8 mouse cellular contexts compared by ENCODE assay signal in genomic region chr11:115382891-115383290, GRCm38 (mm10). TPM values are rescaled to one million over a fixed set of nuclear protein-coding genes. Genes with fewer than 3 reads are reported as not detected.
DNase-seq lines count a peak whose midpoint lies in the region; ATAC-seq and TF ChIP-seq lines count a peak whose summit lies in the region.

No protein-coding gene starts in this region.

- WGBS in heart, embryonic 14.5 days: 13% methylated on average over 5 of the region's 5 CpGs
- 33% methylated on average over 5 of the region's 5 CpGs for WGBS in liver, postnatal 0 days (ENCODE audit: insufficient replicate concordance)

- peaks cover 18 to 34% of the 10 kb centered on the region in 2 experiments for H3K4me1 ChIP-seq in heart, embryonic 14.5 days (ENCODE audit: control insufficient read depth in 2 of 2, insufficient read depth in 2 of 2, low read length in 2 of 2)
- no peaks in the 10 kb centered on the region; the same call in none of the 2 replicates for H3K4me1 ChIP-seq in liver, postnatal 0 days (ENCODE audit: insufficient read depth)

- H3K9me3 ChIP-seq in heart, embryonic 14.5 days (ENCODE audit: control insufficient read depth, low read length): no peaks in the 10 kb centered on the region
- no peaks in the 10 kb centered on the region for H3K9me3 ChIP-seq in liver, postnatal 0 days (ENCODE audit: low read length)

- TF ChIP-seq CTCF in liver, postnatal 0 days (IDR thresholded peaks at IDR 0.05; ENCODE audit: low read depth): no peak

- TF ChIP-seq EP300 in liver, postnatal 0 days (IDR thresholded peaks at IDR 0.05; ENCODE audit: low read depth): no peak

- peak overlapping the region in 1 of 2 experiments; percentile 70; a peak in 1 of 4 replicates for H3K27ac ChIP-seq in heart, embryonic 14.5 days (replicated peaks in 1 of 2; ENCODE audit: control insufficient read depth in 1 of 2, insufficient read depth in 1 of 2, low read depth in 2 of 2, low read length in 2 of 2)
- no peak overlapping the region for H3K27ac ChIP-seq in liver, postnatal 0 days (ENCODE audit: low read depth)

- no peak for ATAC-seq in heart, embryonic 14.5 days (ENCODE audit: insufficient number of reproducible peaks, insufficient read depth, low FRiP score, low read depth)
- no peak for ATAC-seq in liver, postnatal 0 days
- ATAC-seq in granulocyte monocyte progenitor cell, adult 5-6 weeks (replicated peaks; ENCODE audit: poor library complexity, severe bottlenecking): no peak

- peak overlapping the region; percentile 86 for H3K9ac ChIP-seq in heart, embryonic 14.5 days (ENCODE audit: low read length)
- 0 out of 2 replicates have a peak overlapping the region, but pooled peaks have one; percentile 21 for H3K9ac ChIP-seq in liver, postnatal 0 days (replicated peaks)

- H3K36me3 ChIP-seq in heart, embryonic 14.5 days (ENCODE audit: control insufficient read depth, insufficient read depth, low read length): no peaks in the 10 kb centered on the region
- H3K36me3 ChIP-seq in liver, postnatal 0 days (replicated peaks; ENCODE audit: insufficient read depth, low read length): no peaks in the 10 kb centered on the region

- peaks cover 6% of the 10 kb centered on the region; the same call in 1 of the 2 replicates for H3K27me3 ChIP-seq in heart, embryonic 14.5 days (ENCODE audit: control insufficient read depth, insufficient read depth, low read length)
- H3K27me3 ChIP-seq in liver, postnatal 0 days (ENCODE audit: insufficient read depth, low read length): peaks cover 45% of the 10 kb centered on the region

- peak overlapping the region; percentile 76 for H3K4me2 ChIP-seq in heart, embryonic 14.5 days (ENCODE audit: low read length)
- H3K4me2 ChIP-seq in liver, postnatal 0 days (ENCODE audit: low read depth, low read length): peak overlapping the region; percentile 84

- DNase-seq in cerebellum, adult 11 months: peak; percentile 42
- no peak for DNase-seq in cerebellum, adult 8-10 months
- peak; percentile 49 for DNase-seq in MN1 (ENCODE audit: low spot score)
- DNase-seq in liver, postnatal 0 days: no peak
- no peak for DNase-seq in urinary bladder, postnatal 36 days (ENCODE audit: low spot score in 2 of 2)
- DNase-seq in urinary bladder, adult 18-20 months (ENCODE audit: low spot score in 2 of 2): no peak

- peak overlapping the region; percentile 74 to 79 for H3K4me3 ChIP-seq in heart, embryonic 14.5 days (ENCODE audit: control insufficient read depth in 1 of 2, insufficient read depth in 1 of 2, low read depth in 1 of 2, low read length in 2 of 2)
- H3K4me3 ChIP-seq in liver, postnatal 0 days (ENCODE audit: low read depth, low read length): peak overlapping the region; percentile 59

RNA-seq across cellular contexts. Expression of gene Cdr2l, which starts 1.2 kb away (rescaled TPM):
- polyA plus RNA-seq in heart, embryonic 14.5 days (2014; fragmentation: Nextera tagmentation; extraction: Ambion mirVana): 10.3 and 10.5 TPM in 2 replicates
- polyA plus RNA-seq in liver, postnatal 0 days (2015; fragmentation: Nextera tagmentation; extraction: Ambion mirVana): 1.3 and 1.5 TPM in 2 replicates
- 0.68 TPM in 1 of 2 replicates, not detected in the other for total RNA-seq in granulocyte monocyte progenitor cell, adult 5-6 weeks (2014; fragmentation: Nextera tagmentation)
- 0.67 TPM in 1 of 2 replicates, not detected in the other for total RNA-seq in granulocyte monocyte progenitor cell, adult 5-6 weeks (2017)

RNA-seq across cellular contexts. Expression of gene Hid1, which starts 15.3 kb away (rescaled TPM):
- polyA plus RNA-seq in heart, embryonic 14.5 days (2014; fragmentation: Nextera tagmentation; extraction: Ambion mirVana): 7.4 and 7.8 TPM in 2 replicates
- 1.1 and 1.2 TPM in 2 replicates for polyA plus RNA-seq in liver, postnatal 0 days (2015; fragmentation: Nextera tagmentation; extraction: Ambion mirVana)
- total RNA-seq in granulocyte monocyte progenitor cell, adult 5-6 weeks (2014; fragmentation: Nextera tagmentation): not detected in 2 replicates
- not detected in 2 replicates for total RNA-seq in granulocyte monocyte progenitor cell, adult 5-6 weeks (2017)

RNA-seq across cellular contexts. Expression of gene Mrpl58, which starts 20.7 kb away (rescaled TPM):
- 191 and 195 TPM in 2 replicates for polyA plus RNA-seq in heart, embryonic 14.5 days (2014; fragmentation: Nextera tagmentation; extraction: Ambion mirVana)
- 88.0 and 91.6 TPM in 2 replicates for polyA plus RNA-seq in liver, postnatal 0 days (2015; fragmentation: Nextera tagmentation; extraction: Ambion mirVana)
- total RNA-seq in granulocyte monocyte progenitor cell, adult 5-6 weeks (2014; fragmentation: Nextera tagmentation): 73.3 and 77.9 TPM in 2 replicates
- total RNA-seq in granulocyte monocyte progenitor cell, adult 5-6 weeks (2017): 91.3 and 109 TPM in 2 replicates

RNA-seq across cellular contexts. Expression of gene Atp5h, which starts 36.9 kb away (rescaled TPM):
- 2,259 and 2,271 TPM in 2 replicates for polyA plus RNA-seq in heart, embryonic 14.5 days (2014; fragmentation: Nextera tagmentation; extraction: Ambion mirVana)
- polyA plus RNA-seq in liver, postnatal 0 days (2015; fragmentation: Nextera tagmentation; extraction: Ambion mirVana): 857 and 872 TPM in 2 replicates
- 783 and 971 TPM in 2 replicates for total RNA-seq in granulocyte monocyte progenitor cell, adult 5-6 weeks (2014; fragmentation: Nextera tagmentation)
- total RNA-seq in granulocyte monocyte progenitor cell, adult 5-6 weeks (2017): 804 and 885 TPM in 2 replicates

RNA-seq across cellular contexts. Expression of gene Kctd2, which starts 37.0 kb away (rescaled TPM):
- polyA plus RNA-seq in heart, embryonic 14.5 days (2014; fragmentation: Nextera tagmentation; extraction: Ambion mirVana): 19.3 and 23.5 TPM in 2 replicates
- 5.4 and 6.3 TPM in 2 replicates for polyA plus RNA-seq in liver, postnatal 0 days (2015; fragmentation: Nextera tagmentation; extraction: Ambion mirVana)
- total RNA-seq in granulocyte monocyte progenitor cell, adult 5-6 weeks (2014; fragmentation: Nextera tagmentation): 16.4 and 19.4 TPM in 2 replicates
- total RNA-seq in granulocyte monocyte progenitor cell, adult 5-6 weeks (2017): 9.5 and 9.6 TPM in 2 replicates

Comparison
In these comparisons a context has a peak if more than half of its experiments do, and no peak if none do; other contexts are left out.
1. DNase-seq: peak in cerebellum, adult 11 months (single experiment) and MN1 (single experiment); none in cerebellum, adult 8-10 months (single experiment), liver, postnatal 0 days (single experiment), urinary bladder, postnatal 36 days (0 of 2) and urinary bladder, adult 18-20 months (0 of 2).